Mouse (Mus musculus) yolk sac, embryonic 10.5 days (tissue): ENCODE results near the gene Mrps35.

Source experiments
- DNase-seq: peaks from one replicate; pipeline ENCODE4 v3.0.0-alpha.2; 2017; ENCODE audit warnings: low spot score

Gene Mrps35

GRCm38 (mm10) chr6:147042291-147043290, at the start of gene Mrps35:
Mrps35 (plus strand) TSS chr6:147042764.
- DNase-seq: peak; percentile 87

GRCm38 (mm10) chr6:146994236-146994635, 48.3 kb upstream of the Mrps35 start:
- DNase-seq: no peak

GRCm38 (mm10) chr6:146995391-146995790, 47.2 kb upstream of the Mrps35 start:
- DNase-seq: no peak

GRCm38 (mm10) chr6:146995878-146996277, 46.7 kb upstream of the Mrps35 start:
- no peak for DNase-seq

GRCm38 (mm10) chr6:146997006-146997405, 45.6 kb upstream of the Mrps35 start:
- DNase-seq: no peak

- no peak for DNase-seq
Measured at GRCm38 (mm10) chr6:146998710-146999109, 43.9 kb upstream of the Mrps35 start.

- DNase-seq: no peak
Measured at GRCm38 (mm10) chr6:146999302-146999701, 43.3 kb upstream of the Mrps35 start.

GRCm38 (mm10) chr6:146999755-147000154, 42.8 kb upstream of the Mrps35 start:
- no peak for DNase-seq

- DNase-seq: no peak
Measured at GRCm38 (mm10) chr6:147008148-147008547, 34.4 kb upstream of the Mrps35 start.

GRCm38 (mm10) chr6:147010358-147010757, 32.2 kb upstream of the Mrps35 start:
- no peak for DNase-seq

- no peak for DNase-seq
Measured at GRCm38 (mm10) chr6:147010811-147011520, 31.6 kb upstream of the Mrps35 start.

GRCm38 (mm10) chr6:147011555-147011954, 31.0 kb upstream of the Mrps35 start:
- no peak for DNase-seq

GRCm38 (mm10) chr6:147011977-147012376, 30.6 kb upstream of the Mrps35 start:
- no peak for DNase-seq

GRCm38 (mm10) chr6:147013546-147013945, 29.0 kb upstream of the Mrps35 start:
- DNase-seq: no peak

- no peak for DNase-seq
Measured at GRCm38 (mm10) chr6:147017906-147018305, 24.7 kb upstream of the Mrps35 start.

GRCm38 (mm10) chr6:147018364-147018763, 24.2 kb upstream of the Mrps35 start:
- no peak for DNase-seq

- DNase-seq: no peak
Measured at GRCm38 (mm10) chr6:147021181-147021580, 21.4 kb upstream of the Mrps35 start.

GRCm38 (mm10) chr6:147022375-147023132, 20.0 kb upstream of the Mrps35 start:
- DNase-seq: no peak

GRCm38 (mm10) chr6:147023133-147023395, 19.5 kb upstream of the Mrps35 start:
- DNase-seq: no peak

GRCm38 (mm10) chr6:147023568-147023967, 19.0 kb upstream of the Mrps35 start:
- DNase-seq: no peak

GRCm38 (mm10) chr6:147024761-147025160, 17.8 kb upstream of the Mrps35 start:
- no peak for DNase-seq

GRCm38 (mm10) chr6:147028396-147028795, 14.2 kb upstream of the Mrps35 start:
- no peak for DNase-seq
